Mouse (Mus musculus): Measurements from ENCODE around the gene Hcar1. TPM values are rescaled to one million over a fixed set of nuclear protein-coding genes. Genes with fewer than 3 reads are reported as not detected.

Gene Hcar1
- 2.0 and 2.5 TPM in 2 replicates for polyA plus RNA-seq (2012; rRNA removed)

GRCm38 (mm10) chr5:123879928-123880327 is at the start of gene Hcar1:
Gene Hcar1 (minus strand): TSS chr5:123880020.

GRCm38 (mm10) chr5:123927118-123927517 is 47.3 kb upstream of the Hcar1 start, which contains the start of gene Gm43518:
Gene Gm43518 (plus strand): TSS chr5:123927418.

GRCm38 (mm10) chr5:123906976-123907630 is 27.3 kb upstream of the Hcar1 start, which contains the start of gene Denr:
Gene Denr (plus strand): TSS chr5:123907175.

DNA sequence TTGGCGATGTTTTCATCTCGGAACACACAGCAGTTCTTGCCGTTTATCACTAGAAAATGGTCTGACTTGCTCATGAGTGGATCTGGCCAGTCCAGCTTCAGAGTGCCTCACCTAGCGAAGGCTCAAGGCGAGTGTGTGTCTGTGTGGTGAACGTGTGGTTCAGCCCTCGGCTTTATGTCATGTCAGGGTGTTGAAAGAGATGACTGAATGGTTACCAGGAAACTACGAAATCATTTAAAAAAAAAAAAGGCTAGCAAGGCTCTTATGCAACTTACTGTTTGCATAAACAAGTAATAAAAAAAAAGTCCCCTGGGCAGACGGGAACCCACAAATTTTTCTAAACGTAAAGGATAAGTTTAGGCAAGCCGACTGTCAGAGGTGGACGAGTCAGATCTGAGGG is 14.5 kb downstream of the Hcar1 start, which contains the start of gene Hcar2:
Gene Hcar2 (minus strand): TSS at position 135 of the 400 bp plus-strand sequence.

Other genes with a start within 250 kb of the Hcar1 start
- 11.1 and 20.2 TPM in 2 replicates for gene Clip1, start 195.4 kb downstream of the Hcar1 start, polyA plus RNA-seq (2012; rRNA removed)
- 9.4 and 9.7 TPM in 2 replicates for gene Zcchc8, start 158.9 kb downstream of the Hcar1 start, polyA plus RNA-seq (2012; rRNA removed)
- 1.3 and 3.5 TPM in 2 replicates for gene Rsrc2, start 130.6 kb downstream of the Hcar1 start, polyA plus RNA-seq (2012; rRNA removed)
- 0.45 and 0.56 TPM in 2 replicates for gene Kntc1, start 130.3 kb downstream of the Hcar1 start, polyA plus RNA-seq (2012; rRNA removed)
- gene Hcar2, start 14.5 kb downstream of the Hcar1 start, polyA plus RNA-seq (2012; rRNA removed): 5.4 and 7.4 TPM in 2 replicates
- 1.1 and 4.4 TPM in 2 replicates for gene Denr, start 27.2 kb upstream of the Hcar1 start, polyA plus RNA-seq (2012; rRNA removed)
- 0.14 TPM in 1 of 2 replicates, not detected in the other for gene Gm43518, start 47.4 kb upstream of the Hcar1 start, polyA plus RNA-seq (2012; rRNA removed)
- gene Ccdc62, start 50.7 kb upstream of the Hcar1 start, polyA plus RNA-seq (2012; rRNA removed): 0.24 and 0.44 TPM in 2 replicates
- 23.9 and 27.6 TPM in 2 replicates for gene Hip1r, start 93.6 kb upstream of the Hcar1 start, polyA plus RNA-seq (2012; rRNA removed)
- 46.1 and 61.4 TPM in 2 replicates for gene Vps37b, start 152.2 kb upstream of the Hcar1 start, polyA plus RNA-seq (2012; rRNA removed)
- gene Abcb9, start 215.8 kb upstream of the Hcar1 start, polyA plus RNA-seq (2012; rRNA removed): 15.6 and 22.1 TPM in 2 replicates
- gene Ogfod2, start 232.3 kb upstream of the Hcar1 start, polyA plus RNA-seq (2012; rRNA removed): 45.3 and 85.6 TPM in 2 replicates
- 9.9 and 13.7 TPM in 2 replicates for gene Arl6ip4, start 236.1 kb upstream of the Hcar1 start, polyA plus RNA-seq (2012; rRNA removed)